Mouse (Mus musculus) cerebellum, adult (tissue): ENCODE data around the gene Hist2h2bb.
"Not testable (repeated sequence)": the region's sequence is repeated elsewhere in the genome, so short reads cannot be mapped to it uniquely, and the experiment has no call there.

Source experiments
- ATAC-seq: cut with Nextera tagmentation; 2 replicates; pipeline ENCODE4 v1.9.2; 2017; ENCODE audit warnings: mild to moderate bottlenecking, moderate library complexity, mixed read lengths; ENCODE audit not compliant: insufficient number of reproducible peaks, low FRiP score, low TSS enrichment

Gene Hist2h2bb

DNA sequence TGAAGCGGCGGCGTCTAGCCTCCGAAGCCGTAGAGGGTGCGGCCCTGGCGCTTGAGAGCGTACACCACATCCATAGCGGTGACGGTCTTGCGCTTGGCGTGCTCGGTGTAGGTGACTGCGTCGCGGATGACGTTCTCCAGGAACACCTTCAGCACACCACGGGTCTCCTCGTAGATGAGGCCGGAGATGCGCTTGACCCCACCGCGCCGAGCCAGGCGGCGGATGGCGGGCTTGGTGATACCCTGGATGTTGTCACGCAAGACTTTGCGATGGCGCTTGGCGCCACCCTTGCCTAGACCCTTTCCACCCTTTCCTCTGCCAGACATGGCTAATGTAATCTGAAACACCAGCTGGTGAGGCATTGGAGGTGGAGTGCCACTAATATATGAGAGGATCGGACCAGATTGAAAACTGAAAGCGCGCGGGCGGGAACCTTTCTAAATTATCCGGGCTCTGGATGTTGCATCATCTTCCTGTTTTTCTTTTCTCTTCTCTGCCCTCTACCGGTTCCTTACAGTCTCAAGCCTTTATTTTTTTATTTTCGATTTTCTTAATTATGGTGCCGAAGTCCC lies 6.5 kb upstream of the Hist2h2bb start, which contains the start of gene Hist2h4:
TSS of gene Hist2h4 (minus strand) at position 333 of the 572 bp plus-strand sequence.
- ATAC-seq = peak; percentile 82

- 0 out of 2 replicates have a peak, but pooled peaks have one; percentile 1 for ATAC-seq
Observed at GRCm38 (mm10) chr3:96263558-96264403, 5.8 kb upstream of the Hist2h2bb start.

DNA sequence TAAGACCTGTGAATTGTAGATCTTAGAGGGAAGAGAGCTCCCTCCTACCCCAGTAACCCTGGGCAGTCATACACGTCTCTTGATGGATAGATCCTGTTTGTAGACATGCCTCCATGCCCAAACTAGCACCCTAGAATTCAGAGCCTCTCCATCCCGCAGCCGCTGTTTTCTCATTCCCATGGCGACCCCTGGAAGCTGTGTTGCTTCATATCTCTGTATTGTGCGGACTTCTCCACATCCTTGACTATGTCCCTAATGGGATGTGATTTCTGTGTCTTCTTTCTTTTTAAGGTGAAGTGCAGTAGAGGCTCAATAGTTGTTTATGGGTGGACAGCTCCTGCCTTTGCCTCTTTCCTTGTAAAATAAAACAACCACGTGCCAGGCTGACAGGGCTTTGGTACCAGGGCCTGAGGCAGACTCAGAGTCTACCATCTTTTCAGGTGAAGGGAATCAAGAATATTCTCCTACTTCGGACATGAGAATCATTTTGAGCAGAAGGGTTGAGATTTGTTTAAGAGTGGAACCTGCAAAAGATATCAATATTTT lies 5.1 kb upstream of the Hist2h2bb start:
- no peak for ATAC-seq

GRCm38 (mm10) chr3:96266132-96266710 lies 3.3 kb upstream of the Hist2h2bb start:
- ATAC-seq = no peak

DNA sequence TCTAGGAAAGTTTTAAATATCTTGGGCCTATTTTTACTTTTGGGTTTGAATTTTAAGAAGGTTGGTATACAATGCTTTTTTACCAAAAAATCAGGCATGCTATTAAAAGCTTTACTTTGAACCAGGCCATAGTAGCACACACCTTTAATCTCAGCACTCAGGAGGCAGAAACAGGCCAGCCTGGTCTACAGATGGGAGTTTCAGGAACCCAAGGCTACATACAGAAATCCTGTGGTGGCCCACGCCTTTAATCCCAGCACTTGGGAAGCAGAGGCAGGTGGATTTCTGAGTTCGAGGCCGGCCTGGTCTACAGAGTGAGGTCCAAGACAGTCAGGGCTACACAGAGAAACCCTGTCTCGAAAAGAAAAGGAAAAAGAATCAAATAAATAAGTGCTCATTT lies 2.0 kb upstream of the Hist2h2bb start:
- ATAC-seq = no peak

DNA sequence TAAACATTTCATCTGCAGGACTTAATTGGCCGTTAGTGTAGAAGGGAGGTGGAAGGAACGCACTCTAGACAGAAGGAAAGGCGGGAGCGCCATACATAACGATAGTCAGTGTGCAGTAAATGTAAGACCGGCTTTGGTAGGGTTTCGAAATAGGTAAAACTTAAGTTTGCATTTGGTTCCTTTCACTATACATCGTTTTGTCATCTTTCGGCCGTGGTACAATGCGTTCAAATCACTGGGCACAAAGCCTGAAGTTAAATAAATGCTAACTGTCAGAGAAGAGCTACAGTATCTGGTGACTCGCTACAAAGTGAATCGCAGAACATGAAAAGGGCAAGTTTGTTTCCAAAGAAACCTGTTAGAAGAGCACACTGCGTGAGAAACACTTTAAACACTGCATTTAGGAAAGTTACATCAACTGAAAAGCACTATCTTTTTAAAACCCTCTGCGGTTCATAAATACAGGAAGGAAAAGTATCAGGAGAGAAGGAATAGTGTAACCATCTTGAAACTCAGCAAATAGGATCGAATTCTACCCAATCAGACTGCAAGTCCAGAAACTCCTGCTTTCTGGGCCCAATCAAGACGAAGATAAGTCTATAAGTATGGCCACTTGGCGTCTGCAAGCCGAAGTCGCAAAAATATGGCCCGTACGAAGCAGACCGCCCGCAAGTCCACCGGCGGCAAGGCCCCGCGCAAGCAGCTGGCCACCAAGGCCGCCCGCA lies 1.3 kb upstream of the Hist2h2bb start, which contains the start of gene Hist2h3b:
TSS of gene Hist2h3b (plus strand) at position 604 of the 725 bp plus-strand sequence.
- peak; percentile 77 for ATAC-seq

DNA sequence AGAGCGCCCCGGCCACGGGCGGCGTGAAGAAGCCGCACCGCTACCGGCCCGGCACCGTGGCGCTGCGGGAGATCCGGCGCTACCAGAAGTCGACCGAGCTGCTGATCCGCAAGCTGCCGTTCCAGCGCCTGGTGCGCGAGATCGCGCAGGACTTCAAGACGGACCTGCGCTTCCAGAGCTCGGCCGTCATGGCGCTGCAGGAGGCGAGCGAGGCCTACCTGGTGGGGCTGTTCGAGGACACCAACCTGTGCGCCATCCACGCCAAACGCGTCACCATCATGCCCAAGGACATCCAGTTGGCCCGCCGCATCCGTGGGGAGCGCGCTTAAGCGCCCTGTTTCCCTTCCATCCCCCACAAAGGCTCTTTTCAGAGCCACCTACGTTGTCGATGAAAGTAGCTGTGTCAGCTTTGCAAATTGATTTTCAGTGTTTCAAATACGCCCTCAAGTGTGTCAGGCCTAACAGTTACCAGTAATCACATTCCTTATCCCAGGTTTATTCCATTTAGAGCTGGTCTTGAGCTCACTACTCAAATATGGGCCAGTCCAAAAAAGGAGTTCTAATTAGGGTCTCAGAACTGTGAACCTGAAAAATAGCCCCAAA lies 675 bp upstream of the Hist2h2bb start:
- peak; percentile 5; the same call in 1 of the 2 replicates for ATAC-seq

DNA sequence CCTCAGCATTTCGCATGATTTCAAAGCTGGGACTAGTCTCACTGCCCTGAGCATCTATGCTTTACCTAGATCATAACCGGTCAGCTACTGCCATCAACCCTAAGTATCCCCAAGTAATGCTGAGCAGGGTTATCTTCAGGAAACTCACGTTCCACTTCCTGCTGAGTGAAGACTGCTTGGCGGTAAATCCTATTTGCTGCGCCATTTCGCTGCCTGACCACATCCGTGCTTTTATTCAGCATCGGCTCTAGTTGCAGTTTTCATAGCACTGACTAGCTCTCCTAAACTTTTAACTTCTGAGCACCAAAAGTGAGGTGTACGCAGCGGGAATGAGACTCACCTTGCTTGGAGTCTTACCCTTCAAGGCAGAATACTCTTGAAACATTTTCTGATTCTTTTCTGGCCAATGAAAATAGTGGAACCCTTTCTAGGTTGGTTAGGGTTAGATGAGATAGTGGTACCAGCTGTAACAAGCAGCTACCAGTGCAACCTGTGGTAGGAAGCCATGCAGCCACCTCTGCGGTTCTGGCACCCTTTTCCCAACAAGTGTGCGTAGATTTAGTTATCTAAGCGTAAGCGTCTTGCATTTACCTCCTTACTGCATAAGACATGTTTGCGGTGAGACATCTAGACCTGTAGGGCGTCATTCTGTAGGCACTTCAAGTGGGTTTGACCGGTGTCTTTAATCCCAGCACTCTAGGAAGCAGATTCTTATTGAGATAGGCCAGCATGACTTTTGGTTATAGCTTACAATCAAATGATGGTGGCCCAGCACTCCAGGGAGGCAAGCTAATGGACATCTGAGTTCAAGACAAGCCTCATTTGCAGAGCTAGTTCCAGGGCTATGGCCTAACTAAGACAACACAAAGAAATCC lies 4.3 kb downstream of the Hist2h2bb start:
- no peak for ATAC-seq

GRCm38 (mm10) chr3:96277428-96277799 lies 7.9 kb downstream of the Hist2h2bb start:
- ATAC-seq = no peak

DNA sequence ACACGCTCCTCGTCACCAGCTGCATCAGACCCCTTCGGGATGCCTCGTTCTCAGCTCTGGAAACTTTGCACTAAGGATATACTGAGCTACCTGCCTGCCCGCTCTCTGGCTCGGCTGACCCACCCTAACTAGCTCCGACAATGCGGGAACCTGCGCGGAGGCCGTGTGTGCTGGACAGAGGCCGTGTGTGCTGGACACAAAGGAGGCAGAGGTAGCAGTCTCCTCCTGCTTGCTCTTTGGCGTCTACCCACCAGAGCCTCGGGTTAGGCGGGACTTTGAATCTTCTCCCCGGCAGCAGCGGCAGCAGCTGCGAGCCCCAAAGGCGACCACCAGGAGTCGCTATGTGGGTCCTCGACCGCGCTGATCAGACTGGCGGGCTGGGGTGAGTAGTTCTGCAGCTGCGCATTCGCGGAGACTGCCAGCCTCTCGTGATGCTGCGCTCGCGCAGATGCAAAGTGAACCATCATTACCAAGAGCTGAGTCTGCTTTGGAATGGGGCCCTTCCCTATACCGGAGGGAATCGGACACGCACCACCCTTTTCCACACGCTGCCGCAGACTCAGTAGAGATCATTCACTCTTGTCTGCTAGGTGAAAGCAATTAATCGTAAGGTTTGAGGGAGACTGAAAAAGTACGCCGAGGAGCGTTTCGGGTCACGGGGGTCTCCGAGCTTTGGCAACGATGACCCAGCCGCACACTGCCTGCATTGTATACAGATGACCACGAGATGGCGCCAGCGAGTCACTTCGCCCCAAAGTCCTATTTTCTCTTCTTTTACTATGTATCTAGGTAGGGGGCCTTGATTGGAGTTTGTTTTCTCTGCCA lies 8.5 kb downstream of the Hist2h2bb start:
- ATAC-seq = peak; percentile 85

- ATAC-seq = no peak
Observed at GRCm38 (mm10) chr3:96280660-96281059, 11.1 kb downstream of the Hist2h2bb start.

DNA sequence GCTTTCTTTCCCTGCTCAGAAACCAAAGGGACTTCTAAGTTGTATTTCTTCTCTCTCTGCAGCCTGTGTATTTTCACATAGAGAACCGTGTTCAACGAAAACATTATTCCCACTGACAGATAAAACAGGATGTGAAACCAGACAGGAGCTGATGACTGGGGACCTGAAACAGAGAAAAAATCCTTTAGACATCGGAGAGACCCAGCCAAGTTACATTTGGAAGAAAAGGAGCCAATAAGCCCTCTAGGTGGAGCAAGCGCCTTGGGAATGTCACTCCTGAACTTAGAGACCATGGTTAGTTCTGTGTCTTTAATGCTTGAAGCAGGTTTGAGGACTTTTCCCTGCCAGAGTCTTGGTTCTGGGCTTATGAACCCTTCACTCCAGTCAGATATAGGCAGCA lies 14.9 kb downstream of the Hist2h2bb start:
- ATAC-seq = no peak

GRCm38 (mm10) chr3:96287334-96287733 lies 17.8 kb downstream of the Hist2h2bb start:
- not testable (repeated sequence) for ATAC-seq

DNA sequence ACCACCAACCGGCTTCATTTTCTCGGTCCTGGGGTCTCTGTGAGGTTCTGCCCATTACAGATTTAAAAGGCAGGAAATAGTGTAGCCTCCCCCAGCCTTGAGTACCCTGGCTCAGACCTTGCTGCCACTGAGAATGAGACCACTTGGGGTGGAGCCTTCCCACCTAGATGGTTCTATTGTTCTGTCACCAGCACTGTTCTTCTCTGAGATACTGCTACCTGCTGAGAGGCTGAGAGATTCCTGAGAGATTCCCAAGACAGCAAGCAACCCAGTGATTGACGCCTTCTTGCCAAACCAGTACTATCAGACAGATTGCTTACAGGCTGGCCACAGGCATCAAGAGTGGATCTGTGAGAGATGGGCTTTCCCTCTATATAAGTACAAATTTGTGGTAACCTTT lies 19.6 kb downstream of the Hist2h2bb start:
- ATAC-seq = no peak

DNA sequence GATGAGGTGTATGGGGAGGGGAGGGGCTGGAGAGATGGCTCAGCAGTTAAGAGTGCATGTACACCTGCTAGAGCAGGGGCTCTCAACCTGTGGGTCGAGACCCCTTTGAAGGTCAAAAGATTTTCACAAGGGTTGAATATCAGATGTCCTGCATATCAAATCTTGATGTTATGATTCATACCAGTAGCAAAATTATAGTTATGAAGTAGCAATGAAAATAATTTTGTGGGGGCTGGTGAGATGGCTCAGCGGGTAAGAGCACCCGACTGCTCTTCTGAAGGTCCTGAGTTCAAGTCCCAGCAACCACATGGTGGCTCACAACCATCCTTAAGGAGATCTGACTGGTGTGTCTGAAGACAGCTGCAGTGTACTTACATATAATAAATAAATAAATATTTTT lies 21.2 kb downstream of the Hist2h2bb start:
- ATAC-seq = not testable (repeated sequence)

DNA sequence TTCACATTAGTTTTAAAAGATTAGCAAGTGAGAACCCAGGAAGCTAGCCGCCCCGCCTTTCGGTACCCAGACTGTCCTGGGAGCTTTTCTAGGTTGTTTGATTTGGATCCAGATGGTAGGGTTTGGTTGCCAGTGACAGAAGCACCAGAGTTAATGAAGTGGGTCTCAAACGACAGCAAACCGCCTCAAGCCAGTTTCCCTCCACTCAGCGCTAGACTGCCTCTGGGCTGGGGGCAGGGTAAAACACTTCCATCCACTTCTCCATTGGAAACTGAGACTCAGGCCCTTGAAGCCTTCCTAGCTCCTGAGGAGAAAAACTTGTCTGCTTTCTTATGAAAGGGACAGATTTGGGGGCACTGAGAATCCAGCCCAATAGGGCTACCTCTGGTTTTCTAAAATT lies 23.1 kb downstream of the Hist2h2bb start:
- no peak for ATAC-seq

- no peak for ATAC-seq
Observed at GRCm38 (mm10) chr3:96293368-96293767, 23.8 kb downstream of the Hist2h2bb start.

DNA sequence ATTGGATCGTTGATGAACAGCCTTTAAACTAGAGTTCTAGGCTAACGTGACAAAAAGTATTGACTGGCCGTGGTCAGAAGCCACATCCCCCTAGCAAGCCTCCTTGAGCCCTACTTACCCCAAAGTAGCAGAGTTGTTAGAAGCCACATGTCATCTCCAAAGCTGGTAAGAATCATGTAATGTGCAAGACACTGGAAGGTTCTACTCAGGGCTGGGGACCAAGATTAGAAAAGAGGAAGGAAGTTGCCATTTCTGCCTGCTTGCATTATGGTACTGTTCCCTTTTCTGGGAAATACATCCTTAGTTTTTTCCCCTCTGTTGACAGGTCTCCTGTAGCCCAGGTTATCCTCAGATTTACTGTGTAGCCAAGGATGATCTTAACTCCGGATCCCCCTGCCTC lies 24.2 kb downstream of the Hist2h2bb start, which contains the start of gene Fcgr1:
TSS of gene Fcgr1 (minus strand) at position 183 of the 400 bp plus-strand sequence.
- no peak for ATAC-seq
